Mouse (Mus musculus): ENCODE results near the gene Ifnk.

- TF ChIP-seq CTCF (IDR thresholded peaks at IDR 0.05; ENCODE audit: borderline replicate concordance, insufficient read depth, low read length) (no peak), POLR2A (IDR thresholded peaks at IDR 0.05; ENCODE audit: low read depth, low read length) (no peak)
Measured at GRCm38 (mm10) chr4:35121060-35121459, 30.8 kb upstream of the Ifnk start.

Data from embryonic fibroblast, embryonic 13.5 days (primary cell).